Mouse (Mus musculus): Measurements from ENCODE around the gene Ppme1. TPM values are rescaled to one million over a fixed set of nuclear protein-coding genes. Genes with fewer than 3 reads are reported as not detected.

The Ppme1 gene
- total and polyA plus RNA-seq, 3 experiments: 29.5 to 74.0 TPM; not detected in 1

- Histone ChIP-seq H3K9me3 (replicated peaks; ENCODE audit: insufficient read depth, low read length) (no peaks in the 10 kb centered on the region), H3K27ac (ENCODE audit: control insufficient read depth, low read depth, low read length) (no peak overlapping the region), H3K4me1 (ENCODE audit: control insufficient read depth in 1 of 2, insufficient read depth in 2 of 2, low read length in 2 of 2) (peaks cover 4 to 10% of the 10 kb centered on the region in 2 experiments; a peak in 3 of 4 replicates), H3K79me2 (ENCODE audit: control insufficient read depth, insufficient read depth, low read length, poor library complexity) (no peaks in the 10 kb centered on the region), H3K27me3 (ENCODE audit: control insufficient read depth in 1 of 2, insufficient read depth in 2 of 2, low read length in 2 of 2) (no peaks in the 10 kb centered on the region), H3K4me3 (ENCODE audit: control insufficient read depth in 1 of 2, insufficient read depth in 1 of 2, low read depth in 2 of 2, low read length in 2 of 2) (no peak overlapping the region), H3K36me3 (ENCODE audit: control insufficient read depth in 1 of 2, insufficient read depth in 2 of 2, low read length in 2 of 2) (no peaks in the 10 kb centered on the region; a peak in 1 of 4 replicates), H3K9ac (ENCODE audit: control insufficient read depth, low read depth, low read length, poor library complexity, severe bottlenecking) (no peak overlapping the region)
- no peak for DNase-seq (ENCODE audit: low read depth, low spot score)
- no peak for TF ChIP-seq SIN3A (IDR thresholded peaks at IDR 0.05; ENCODE audit: low read length)
- no peak for TF ChIP-seq TAL1 (IDR thresholded peaks at IDR 0.05; ENCODE audit: low read length)
- no peak for TF ChIP-seq ZC3H11A (IDR thresholded peaks at IDR 0.05; ENCODE audit: low read depth, low read length)
- TF ChIP-seq ZMIZ1 (IDR thresholded peaks at IDR 0.05; ENCODE audit: low read depth, low read length): no peak
- TF ChIP-seq POLR2A (IDR thresholded peaks at IDR 0.05; ENCODE audit: control insufficient read depth in 1 of 2, insufficient read depth in 1 of 2, low read depth in 1 of 2, low read length in 2 of 2, poor library complexity in 1 of 2): no peak
- no peak for TF ChIP-seq TCF12 (IDR thresholded peaks at IDR 0.05; ENCODE audit: low read depth, low read length)
- no peak for TF ChIP-seq NELFE (IDR thresholded peaks at IDR 0.05; ENCODE audit: low read depth, low read length)
- TF ChIP-seq JUND (IDR thresholded peaks at IDR 0.05; ENCODE audit: low read depth, low read length): no peak
- TF ChIP-seq GABPA (IDR thresholded peaks at IDR 0.05; ENCODE audit: low read depth, low read length): no peak
- TF ChIP-seq E2F4 (IDR thresholded peaks at IDR 0.05; ENCODE audit: borderline replicate concordance, low read depth, low read length): no peak
- TF ChIP-seq CHD1 (IDR thresholded peaks at IDR 0.05; ENCODE audit: low read depth, low read length): no peak
- no peak for TF ChIP-seq POLR2AphosphoS5 (IDR thresholded peaks at IDR 0.05; ENCODE audit: borderline replicate concordance, low read depth, low read length)
- no peak for TF ChIP-seq ZNF384 (IDR thresholded peaks at IDR 0.05; ENCODE audit: low read depth, low read length)
- TF ChIP-seq SMC3 (IDR thresholded peaks at IDR 0.05; ENCODE audit: low read depth, low read length): no peak
Observed at GRCm38 (mm10) chr7:100310290-100310689, 61.8 kb downstream of the Ppme1 start.

GRCm38 (mm10) chr7:100309679-100310078, 62.4 kb downstream of the Ppme1 start:
- Histone ChIP-seq H3K36me3 (ENCODE audit: control insufficient read depth in 1 of 2, insufficient read depth in 2 of 2, low read length in 2 of 2) (no peaks in the 10 kb centered on the region; a peak in 1 of 4 replicates), H3K9me3 (replicated peaks; ENCODE audit: insufficient read depth, low read length) (no peaks in the 10 kb centered on the region), H3K4me3 (ENCODE audit: control insufficient read depth in 1 of 2, insufficient read depth in 1 of 2, low read depth in 2 of 2, low read length in 2 of 2) (no peak overlapping the region), H3K27ac (ENCODE audit: control insufficient read depth, low read depth, low read length) (no peak overlapping the region), H3K4me1 (ENCODE audit: control insufficient read depth in 1 of 2, insufficient read depth in 2 of 2, low read length in 2 of 2) (peaks cover 4 to 10% of the 10 kb centered on the region in 2 experiments; a peak in 3 of 4 replicates), H3K27me3 (ENCODE audit: control insufficient read depth in 1 of 2, insufficient read depth in 2 of 2, low read length in 2 of 2) (no peaks in the 10 kb centered on the region), H3K79me2 (ENCODE audit: control insufficient read depth, insufficient read depth, low read length, poor library complexity) (no peaks in the 10 kb centered on the region), H3K9ac (ENCODE audit: control insufficient read depth, low read depth, low read length, poor library complexity, severe bottlenecking) (no peak overlapping the region)
- TF ChIP-seq SIN3A (IDR thresholded peaks at IDR 0.05; ENCODE audit: low read length) (no peak), UBTF (IDR thresholded peaks at IDR 0.05; ENCODE audit: borderline replicate concordance, insufficient read depth, low read depth, low read length) (no peak)
- DNase-seq (ENCODE audit: low read depth, low spot score): no peak

- Histone ChIP-seq H3K36me3 (ENCODE audit: control insufficient read depth in 1 of 2, insufficient read depth in 2 of 2, low read length in 2 of 2) (no peaks in the 10 kb centered on the region; a peak in 1 of 4 replicates), H3K79me2 (ENCODE audit: control insufficient read depth, insufficient read depth, low read length, poor library complexity) (no peaks in the 10 kb centered on the region), H3K4me1 (ENCODE audit: control insufficient read depth in 1 of 2, insufficient read depth in 2 of 2, low read length in 2 of 2) (peaks cover 4 to 10% of the 10 kb centered on the region in 2 experiments; a peak in 3 of 4 replicates), H3K27ac (ENCODE audit: control insufficient read depth, low read depth, low read length) (no peak overlapping the region), H3K9ac (ENCODE audit: control insufficient read depth, low read depth, low read length, poor library complexity, severe bottlenecking) (no peak overlapping the region), H3K4me3 (ENCODE audit: control insufficient read depth in 1 of 2, insufficient read depth in 1 of 2, low read depth in 2 of 2, low read length in 2 of 2) (no peak overlapping the region), H3K9me3 (replicated peaks; ENCODE audit: insufficient read depth, low read length) (no peaks in the 10 kb centered on the region), H3K27me3 (ENCODE audit: control insufficient read depth in 1 of 2, insufficient read depth in 2 of 2, low read length in 2 of 2) (no peaks in the 10 kb centered on the region)
- DNase-seq (ENCODE audit: low read depth, low spot score): no peak
- TF ChIP-seq ZMIZ1 (IDR thresholded peaks at IDR 0.05; ENCODE audit: low read depth, low read length) (no peak), TAL1 (IDR thresholded peaks at IDR 0.05; ENCODE audit: low read length) (no peak), POLR2AphosphoS5 (IDR thresholded peaks at IDR 0.05; ENCODE audit: borderline replicate concordance, low read depth, low read length) (no peak), GABPA (IDR thresholded peaks at IDR 0.05; ENCODE audit: low read depth, low read length) (no peak), EP300 (IDR thresholded peaks at IDR 0.05; ENCODE audit: low read depth in 1 of 2, low read length in 2 of 2) (no peak), GATA1 (IDR thresholded peaks at IDR 0.05; ENCODE audit: low read depth, low read length) (no peak), MAFK (IDR thresholded peaks at IDR 0.05; ENCODE audit: borderline replicate concordance, low read depth, low read length) (no peak), TCF12 (IDR thresholded peaks at IDR 0.05; ENCODE audit: low read depth, low read length) (no peak), POLR2AphosphoS2 (IDR thresholded peaks at IDR 0.05; ENCODE audit: low read length) (no peak), MEF2A (IDR thresholded peaks at IDR 0.05; ENCODE audit: extremely low read depth, insufficient replicate concordance, low read depth, low read length, poor library complexity, severe bottlenecking) (no peak), CTCF (IDR thresholded peaks at IDR 0.05 in 2 of 3, conservative IDR thresholded peaks at IDR 0.05 in 1 of 3; ENCODE audit: control insufficient read depth in 1 of 3, insufficient read depth in 1 of 3, low read depth in 2 of 3, low read length in 3 of 3, poor library complexity in 1 of 3, severe bottlenecking in 1 of 3) (no peak), MXI1 (IDR thresholded peaks at IDR 0.05; ENCODE audit: low read depth, low read length) (no peak), E2F4 (IDR thresholded peaks at IDR 0.05; ENCODE audit: borderline replicate concordance, low read depth, low read length) (no peak), ELF1 (IDR thresholded peaks at IDR 0.05; ENCODE audit: low read depth, low read length) (no peak)
Observed at GRCm38 (mm10) chr7:100309216-100309615, 62.9 kb downstream of the Ppme1 start.

Measured in MEL (cell line).